Mouse (Mus musculus) small intestine, adult 2 months (tissue): ENCODE results near the gene Snap25. TPM values are rescaled to one million over a fixed set of nuclear protein-coding genes. Genes with fewer than 3 reads are reported as not detected.
A peak's percentile ranks its signal among the peaks of the same experiment; 100 is the strongest.

ENCODE experiments used
- H3K27ac ChIP-seq: fragments of 200-500 bp; 2 replicates; pipeline ENCODE4 v1.5.1; 2012; ENCODE audit warnings: low read depth, low read length, control low read depth, inconsistent platforms; ENCODE audit not compliant: insufficient read depth
- H3K27me3 ChIP-seq: fragments of 200-500 bp; 2 replicates; pipeline ENCODE4 v1.6.1; 2012; ENCODE audit warnings: mild to moderate bottlenecking, moderate library complexity, low read length, inconsistent platforms; ENCODE audit not compliant: control insufficient read depth, insufficient read depth
- H3K36me3 ChIP-seq: fragments of 200-500 bp; 2 replicates; pipeline ENCODE4 v1.6.1; 2012; ENCODE audit warnings: mild to moderate bottlenecking, low read length, control low read depth, inconsistent platforms; ENCODE audit not compliant: control insufficient read depth, insufficient read depth
- H3K4me1 ChIP-seq: fragments of 200-500 bp; 2 replicates; pipeline ENCODE4 v1.6.1; 2012; ENCODE audit warnings: low read length, inconsistent platforms, mixed read lengths; ENCODE audit not compliant: control insufficient read depth, insufficient read depth, insufficient read length
- H3K4me3 ChIP-seq: fragments of 200-500 bp; 2 replicates; pipeline ENCODE4 v1.5.1; 2012; ENCODE audit warnings: low read depth, mild to moderate bottlenecking, control low read depth, inconsistent platforms, low read length, moderate library complexity
- CTCF ChIP-seq: fragments of 200-500 bp; IDR thresholded peaks from 2 replicates; pipeline ENCODE4 v1.5.1; 2012; ENCODE audit warnings: low read depth, mild to moderate bottlenecking, control low read depth, inconsistent platforms, low read length, moderate library complexity, mixed read lengths; ENCODE audit not compliant: insufficient replicate concordance, insufficient read length; ENCODE audit errors: extremely low read depth
- POLR2A ChIP-seq: fragments of 200-500 bp; IDR thresholded peaks from 2 replicates; pipeline ENCODE4 v1.6.1; 2012; ENCODE audit warnings: low read depth, mild to moderate bottlenecking, control low read depth, inconsistent platforms, low read length, moderate library complexity
- WGBS: fragments of 180-500 bp; shearing (Covaris S2); methylation state at CpG from one replicate; pipeline ENCODE4 v1.1.7; 2018; 5-methylcytosine and 5-hydroxymethylcytosine counted together
- polyA plus RNA-seq: library from polyadenylated mRNA; depleted of rRNA; stranded (reverse); fragments of >200 nt; gene quantifications from 2 replicates; pipeline ENCODE4 v1.2.3, GENCODE M21; 2012

Snap25 gene
- polyA plus RNA-seq, 1 experiment: 1.2 TPM

GRCm38 (mm10) chr2:136715531-136715930 lies 2.3 kb downstream of the Snap25 start:
- no peak for TF ChIP-seq POLR2A
- TF ChIP-seq CTCF: no peak
- peaks cover 5% of the 10 kb centered on the region; the same call in 1 of the 2 replicates for H3K4me1 ChIP-seq
- peaks cover 2% of the 10 kb centered on the region for H3K27me3 ChIP-seq
- 60% methylated on average over 5 of the region's 5 CpGs for WGBS
- H3K27ac ChIP-seq: no peak overlapping the region
- no peak overlapping the region for H3K4me3 ChIP-seq
- H3K36me3 ChIP-seq: no peaks in the 10 kb centered on the region

- no peaks in the 10 kb centered on the region for H3K36me3 ChIP-seq
- TF ChIP-seq CTCF: no peak
- no peak for TF ChIP-seq POLR2A
- H3K4me1 ChIP-seq: peaks cover 5% of the 10 kb centered on the region; the same call in 1 of the 2 replicates
- no peak overlapping the region for H3K4me3 ChIP-seq
- WGBS: 75% methylated on average over 1 of the region's 1 CpGs
- no peak overlapping the region for H3K27ac ChIP-seq
- peaks cover 2% of the 10 kb centered on the region for H3K27me3 ChIP-seq
Observed at GRCm38 (mm10) chr2:136716400-136716799, 3.1 kb downstream of the Snap25 start.

- Histone ChIP-seq H3K36me3 (no peaks in the 10 kb centered on the region), H3K4me1 (no peaks in the 10 kb centered on the region), H3K27me3 (no peaks in the 10 kb centered on the region), H3K4me3 (no peak overlapping the region), H3K27ac (no peak overlapping the region)
- TF ChIP-seq CTCF (peak; percentile 69; the same call in 1 of the 2 replicates), POLR2A (no peak)
- 6% methylated on average over 4 of the region's 4 CpGs for WGBS
Observed at GRCm38 (mm10) chr2:136720235-136720634, 7.0 kb downstream of the Snap25 start.

- TF ChIP-seq POLR2A: no peak
- TF ChIP-seq CTCF: no peak
Observed at GRCm38 (mm10) chr2:136738260-136738659, 25.0 kb downstream of the Snap25 start.

GRCm38 (mm10) chr2:136742230-136742629 lies 29.0 kb downstream of the Snap25 start:
- 74% methylated on average over 2 of the region's 2 CpGs for WGBS
- no peak for TF ChIP-seq POLR2A
- TF ChIP-seq CTCF: no peak
- Histone ChIP-seq H3K27ac (no peak overlapping the region), H3K27me3 (no peaks in the 10 kb centered on the region), H3K4me3 (no peak overlapping the region), H3K36me3 (no peaks in the 10 kb centered on the region), H3K4me1 (no peaks in the 10 kb centered on the region)

More at GRCm38 (mm10) chr2:136738260-136738659, 25.0 kb downstream of the Snap25 start:
- Histone ChIP-seq H3K4me3 (no peak overlapping the region), H3K27me3 (no peaks in the 10 kb centered on the region), H3K27ac (no peak overlapping the region), H3K36me3 (no peaks in the 10 kb centered on the region), H3K4me1 (no peaks in the 10 kb centered on the region)
- WGBS: 83% methylated on average over 2 of the region's 2 CpGs

- no peak for TF ChIP-seq CTCF
- TF ChIP-seq POLR2A: no peak
- H3K4me3 ChIP-seq: no peak overlapping the region
- H3K27ac ChIP-seq: no peak overlapping the region
- no peaks in the 10 kb centered on the region for H3K27me3 ChIP-seq
- H3K4me1 ChIP-seq: no peaks in the 10 kb centered on the region
- 84% methylated on average over 2 of the region's 2 CpGs for WGBS
- no peaks in the 10 kb centered on the region for H3K36me3 ChIP-seq
Observed at GRCm38 (mm10) chr2:136744683-136745326, 31.6 kb downstream of the Snap25 start.

- Histone ChIP-seq H3K4me3 (no peak overlapping the region), H3K4me1 (no peaks in the 10 kb centered on the region), H3K36me3 (no peaks in the 10 kb centered on the region), H3K27me3 (no peaks in the 10 kb centered on the region), H3K27ac (no peak overlapping the region)
- TF ChIP-seq POLR2A: no peak
- TF ChIP-seq CTCF: no peak
- 14% methylated on average over 7 of the region's 7 CpGs for WGBS
Observed at GRCm38 (mm10) chr2:136745327-136745994, 32.2 kb downstream of the Snap25 start.
